Mouse (Mus musculus): ENCODE measurements around the gene Ina. TPM values are rescaled to one million over a fixed set of nuclear protein-coding genes. Genes with fewer than 3 reads are reported as not detected.
"Not testable (repeated sequence)": the region's sequence is repeated elsewhere in the genome, so short reads cannot be mapped to it uniquely, and the experiment has no call there.

Ina gene
- polyA plus RNA-seq, 1 experiment: not detected

- no peak overlapping the region for H3K27ac ChIP-seq (ENCODE audit: insufficient read depth, low read length)
- TF ChIP-seq CTCF (IDR thresholded peaks at IDR 0.05; ENCODE audit: borderline replicate concordance, insufficient read depth, low read length) (no peak), POLR2A (IDR thresholded peaks at IDR 0.05; ENCODE audit: low read depth, low read length) (no peak)
- H3K4me1 ChIP-seq (ENCODE audit: control insufficient read depth, insufficient read depth, low read length): no peaks in the 10 kb centered on the region
- no peak overlapping the region for H3K4me3 ChIP-seq (ENCODE audit: insufficient read depth, low read length)
These were observed 42.3 kb upstream of the Ina start for GRCm38 (mm10) chr19:46972159-46972558.

- no peak overlapping the region for H3K27ac ChIP-seq (ENCODE audit: insufficient read depth, low read length)
- no peak for TF ChIP-seq POLR2A (IDR thresholded peaks at IDR 0.05; ENCODE audit: low read depth, low read length)
- no peak for TF ChIP-seq CTCF (IDR thresholded peaks at IDR 0.05; ENCODE audit: borderline replicate concordance, insufficient read depth, low read length)
- no peak overlapping the region for H3K4me3 ChIP-seq (ENCODE audit: insufficient read depth, low read length)
- H3K4me1 ChIP-seq (ENCODE audit: control insufficient read depth, insufficient read depth, low read length): no peaks in the 10 kb centered on the region
These were observed 38.9 kb upstream of the Ina start for GRCm38 (mm10) chr19:46975565-46975964.

GRCm38 (mm10) chr19:46975997-46976396, 38.5 kb upstream of the Ina start:
- no peaks in the 10 kb centered on the region for H3K4me1 ChIP-seq (ENCODE audit: control insufficient read depth, insufficient read depth, low read length)
- H3K4me3 ChIP-seq (ENCODE audit: insufficient read depth, low read length): no peak overlapping the region
- TF ChIP-seq CTCF (IDR thresholded peaks at IDR 0.05; ENCODE audit: borderline replicate concordance, insufficient read depth, low read length): no peak
- no peak for TF ChIP-seq POLR2A (IDR thresholded peaks at IDR 0.05; ENCODE audit: low read depth, low read length)
- no peak overlapping the region for H3K27ac ChIP-seq (ENCODE audit: insufficient read depth, low read length)

- TF ChIP-seq CTCF (IDR thresholded peaks at IDR 0.05; ENCODE audit: borderline replicate concordance, insufficient read depth, low read length) (no peak), POLR2A (IDR thresholded peaks at IDR 0.05; ENCODE audit: low read depth, low read length) (no peak)
- H3K4me3 ChIP-seq (ENCODE audit: insufficient read depth, low read length): no peak overlapping the region
- H3K4me1 ChIP-seq (ENCODE audit: control insufficient read depth, insufficient read depth, low read length): no peaks in the 10 kb centered on the region
- H3K27ac ChIP-seq (ENCODE audit: insufficient read depth, low read length): no peak overlapping the region
These were observed 37.8 kb upstream of the Ina start for GRCm38 (mm10) chr19:46976743-46977142.

GRCm38 (mm10) chr19:46977460-46977859, 37.0 kb upstream of the Ina start:
- Histone ChIP-seq H3K4me3 (ENCODE audit: insufficient read depth, low read length) (no peak overlapping the region), H3K4me1 (ENCODE audit: control insufficient read depth, insufficient read depth, low read length) (no peaks in the 10 kb centered on the region), H3K27ac (ENCODE audit: insufficient read depth, low read length) (no peak overlapping the region)
- TF ChIP-seq POLR2A (IDR thresholded peaks at IDR 0.05; ENCODE audit: low read depth, low read length): no peak
- no peak for TF ChIP-seq CTCF (IDR thresholded peaks at IDR 0.05; ENCODE audit: borderline replicate concordance, insufficient read depth, low read length)

- H3K4me3 ChIP-seq (ENCODE audit: insufficient read depth, low read length); H3K27ac ChIP-seq (ENCODE audit: insufficient read depth, low read length); H3K4me1 ChIP-seq (ENCODE audit: control insufficient read depth, insufficient read depth, low read length): not testable (repeated sequence)
These were observed 36.4 kb upstream of the Ina start for GRCm38 (mm10) chr19:46978069-46978468.

- TF ChIP-seq POLR2A (IDR thresholded peaks at IDR 0.05; ENCODE audit: low read depth, low read length) (no peak), CTCF (IDR thresholded peaks at IDR 0.05; ENCODE audit: borderline replicate concordance, insufficient read depth, low read length) (peak; percentile 47; the same call in 1 of the 2 replicates)
- Histone ChIP-seq H3K4me1 (ENCODE audit: control insufficient read depth, insufficient read depth, low read length) (no peaks in the 10 kb centered on the region), H3K27ac (ENCODE audit: insufficient read depth, low read length) (no peak overlapping the region), H3K4me3 (ENCODE audit: insufficient read depth, low read length) (no peak overlapping the region)
These were observed 35.3 kb upstream of the Ina start for GRCm38 (mm10) chr19:46978920-46979780.

GRCm38 (mm10) chr19:46979781-46980105, 34.8 kb upstream of the Ina start:
- Histone ChIP-seq H3K4me1 (ENCODE audit: control insufficient read depth, insufficient read depth, low read length) (no peaks in the 10 kb centered on the region), H3K27ac (ENCODE audit: insufficient read depth, low read length) (no peak overlapping the region), H3K4me3 (ENCODE audit: insufficient read depth, low read length) (no peak overlapping the region)
- TF ChIP-seq CTCF (IDR thresholded peaks at IDR 0.05; ENCODE audit: borderline replicate concordance, insufficient read depth, low read length): no peak
- no peak for TF ChIP-seq POLR2A (IDR thresholded peaks at IDR 0.05; ENCODE audit: low read depth, low read length)

GRCm38 (mm10) chr19:46981462-46981861, 33.0 kb upstream of the Ina start:
- no peak overlapping the region for H3K4me3 ChIP-seq (ENCODE audit: insufficient read depth, low read length)
- TF ChIP-seq POLR2A (IDR thresholded peaks at IDR 0.05; ENCODE audit: low read depth, low read length) (no peak), CTCF (IDR thresholded peaks at IDR 0.05; ENCODE audit: borderline replicate concordance, insufficient read depth, low read length) (no peak)
- no peak overlapping the region for H3K27ac ChIP-seq (ENCODE audit: insufficient read depth, low read length)
- no peaks in the 10 kb centered on the region for H3K4me1 ChIP-seq (ENCODE audit: control insufficient read depth, insufficient read depth, low read length)

GRCm38 (mm10) chr19:46983352-46983965, 31.0 kb upstream of the Ina start:
- Histone ChIP-seq H3K4me3 (ENCODE audit: insufficient read depth, low read length) (no peak overlapping the region), H3K4me1 (ENCODE audit: control insufficient read depth, insufficient read depth, low read length) (no peaks in the 10 kb centered on the region), H3K27ac (ENCODE audit: insufficient read depth, low read length) (no peak overlapping the region)
- no peak for TF ChIP-seq POLR2A (IDR thresholded peaks at IDR 0.05; ENCODE audit: low read depth, low read length)
- no peak for TF ChIP-seq CTCF (IDR thresholded peaks at IDR 0.05; ENCODE audit: borderline replicate concordance, insufficient read depth, low read length)

All from embryonic fibroblast, embryonic 13.5 days (primary cell).